Mouse (Mus musculus): Measurements from ENCODE around the gene Hoxc5. TPM values are rescaled to one million over a fixed set of nuclear protein-coding genes. Genes with fewer than 3 reads are reported as not detected.
A peak's percentile ranks its signal among the peaks of the same experiment; 100 is the strongest.

The Hoxc5 gene
- polyA plus RNA-seq, 1 experiment from 2014 or later: 0.53 TPM

- no peak overlapping the region for H3K9ac ChIP-seq (replicated peaks; ENCODE audit: low read length)
- H3K4me3 ChIP-seq (ENCODE audit: low read depth, low read length): no peak overlapping the region
- H3K4me2 ChIP-seq (ENCODE audit: low read depth, low read length): no peak overlapping the region
- H3K27ac ChIP-seq (replicated peaks; ENCODE audit: low read depth, low read length): no peak overlapping the region
- peaks cover 92% of the 10 kb centered on the region for H3K27me3 ChIP-seq (ENCODE audit: control insufficient read depth, insufficient read depth, low read length)
- WGBS: under 1% methylated on average over 26 of the region's 26 CpGs
- H3K4me1 ChIP-seq (ENCODE audit: control insufficient read depth, insufficient read depth, low read length): no peaks in the 10 kb centered on the region
- ATAC-seq (replicated peaks; ENCODE audit: insufficient number of reproducible peaks, low FRiP score, low TSS enrichment, low read depth) (no peak), DNase-seq (ENCODE audit: low spot score) (no peak)
- no peaks in the 10 kb centered on the region for H3K9me3 ChIP-seq (replicated peaks; ENCODE audit: control insufficient read depth, low read length)
- no peaks in the 10 kb centered on the region for H3K36me3 ChIP-seq (replicated peaks; ENCODE audit: control insufficient read depth, insufficient read depth, low read depth, low read length)
These were observed 65.7 kb downstream of the Hoxc5 start for GRCm38 (mm10) chr15:103032646-103033575.

- Histone ChIP-seq H3K9me3 (replicated peaks; ENCODE audit: control insufficient read depth, low read length) (no peaks in the 10 kb centered on the region), H3K4me1 (ENCODE audit: control insufficient read depth, insufficient read depth, low read length) (no peaks in the 10 kb centered on the region), H3K36me3 (replicated peaks; ENCODE audit: control insufficient read depth, insufficient read depth, low read depth, low read length) (no peaks in the 10 kb centered on the region), H3K9ac (replicated peaks; ENCODE audit: low read length) (no peak overlapping the region), H3K27ac (replicated peaks; ENCODE audit: low read depth, low read length) (no peak overlapping the region), H3K27me3 (ENCODE audit: control insufficient read depth, insufficient read depth, low read length) (peaks cover 92% of the 10 kb centered on the region), H3K4me3 (ENCODE audit: low read depth, low read length) (peak overlapping the region; percentile 7; the same call in 1 of the 2 replicates), H3K4me2 (ENCODE audit: low read depth, low read length) (no peak overlapping the region)
- ATAC-seq (replicated peaks; ENCODE audit: insufficient number of reproducible peaks, low FRiP score, low TSS enrichment, low read depth) (no peak), DNase-seq (ENCODE audit: low spot score) (no peak)
- WGBS: under 1% methylated on average over 24 of the region's 24 CpGs
These were observed 67.0 kb downstream of the Hoxc5 start for GRCm38 (mm10) chr15:103034043-103034806.

- H3K36me3 ChIP-seq (replicated peaks; ENCODE audit: control insufficient read depth, insufficient read depth, low read depth, low read length): no peaks in the 10 kb centered on the region
- H3K4me2 ChIP-seq (ENCODE audit: low read depth, low read length): no peak overlapping the region
- no peak overlapping the region for H3K27ac ChIP-seq (replicated peaks; ENCODE audit: low read depth, low read length)
- H3K9me3 ChIP-seq (replicated peaks; ENCODE audit: control insufficient read depth, low read length): no peaks in the 10 kb centered on the region
- peak overlapping the region; percentile 7; the same call in 1 of the 2 replicates for H3K4me3 ChIP-seq (ENCODE audit: low read depth, low read length)
- DNase-seq (ENCODE audit: low spot score) (no peak), ATAC-seq (replicated peaks; ENCODE audit: insufficient number of reproducible peaks, low FRiP score, low TSS enrichment, low read depth) (no peak)
- peaks cover 93% of the 10 kb centered on the region for H3K27me3 ChIP-seq (ENCODE audit: control insufficient read depth, insufficient read depth, low read length)
- no peaks in the 10 kb centered on the region for H3K4me1 ChIP-seq (ENCODE audit: control insufficient read depth, insufficient read depth, low read length)
- no peak overlapping the region for H3K9ac ChIP-seq (replicated peaks; ENCODE audit: low read length)
- WGBS: 1% methylated on average over 34 of the region's 34 CpGs
These were observed 67.7 kb downstream of the Hoxc5 start for GRCm38 (mm10) chr15:103034807-103035547.

GRCm38 (mm10) chr15:103035548-103035881 is 68.3 kb downstream of the Hoxc5 start:
- DNase-seq (ENCODE audit: low spot score): no peak
- H3K4me2 ChIP-seq (ENCODE audit: low read depth, low read length): no peak overlapping the region
- no peak for ATAC-seq (replicated peaks; ENCODE audit: insufficient number of reproducible peaks, low FRiP score, low TSS enrichment, low read depth)

GRCm38 (mm10) chr15:103037579-103037978 is 70.3 kb downstream of the Hoxc5 start:
- Histone ChIP-seq H3K27ac (replicated peaks; ENCODE audit: low read depth, low read length) (no peak overlapping the region), H3K27me3 (ENCODE audit: control insufficient read depth, insufficient read depth, low read length) (peaks cover 96% of the 10 kb centered on the region), H3K36me3 (replicated peaks; ENCODE audit: control insufficient read depth, insufficient read depth, low read depth, low read length) (no peaks in the 10 kb centered on the region), H3K9me3 (replicated peaks; ENCODE audit: control insufficient read depth, low read length) (no peaks in the 10 kb centered on the region), H3K4me3 (ENCODE audit: low read depth, low read length) (no peak overlapping the region), H3K4me2 (ENCODE audit: low read depth, low read length) (no peak overlapping the region), H3K9ac (replicated peaks; ENCODE audit: low read length) (no peak overlapping the region), H3K4me1 (ENCODE audit: control insufficient read depth, insufficient read depth, low read length) (no peaks in the 10 kb centered on the region)
- DNase-seq (ENCODE audit: low spot score): no peak
- ATAC-seq (replicated peaks; ENCODE audit: insufficient number of reproducible peaks, low FRiP score, low TSS enrichment, low read depth): no peak
- WGBS: 17% methylated on average over 1 of the region's 1 CpGs

More at GRCm38 (mm10) chr15:103035548-103035881, 68.3 kb downstream of the Hoxc5 start:
- Histone ChIP-seq H3K4me1 (ENCODE audit: control insufficient read depth, insufficient read depth, low read length) (no peaks in the 10 kb centered on the region), H3K27ac (replicated peaks; ENCODE audit: low read depth, low read length) (no peak overlapping the region), H3K4me3 (ENCODE audit: low read depth, low read length) (no peak overlapping the region), H3K9ac (replicated peaks; ENCODE audit: low read length) (no peak overlapping the region), H3K36me3 (replicated peaks; ENCODE audit: control insufficient read depth, insufficient read depth, low read depth, low read length) (no peaks in the 10 kb centered on the region), H3K27me3 (ENCODE audit: control insufficient read depth, insufficient read depth, low read length) (peaks cover 93% of the 10 kb centered on the region), H3K9me3 (replicated peaks; ENCODE audit: control insufficient read depth, low read length) (no peaks in the 10 kb centered on the region)
- WGBS: 0% methylated on average over 14 of the region's 14 CpGs

GRCm38 (mm10) chr15:103038701-103039480 is 71.6 kb downstream of the Hoxc5 start:
- H3K9me3 ChIP-seq (replicated peaks; ENCODE audit: control insufficient read depth, low read length): no peaks in the 10 kb centered on the region
- H3K4me1 ChIP-seq (ENCODE audit: control insufficient read depth, insufficient read depth, low read length): no peaks in the 10 kb centered on the region
- WGBS: 8% methylated on average over 10 of the region's 10 CpGs
- ATAC-seq (replicated peaks; ENCODE audit: insufficient number of reproducible peaks, low FRiP score, low TSS enrichment, low read depth): no peak
- DNase-seq (ENCODE audit: low spot score): peak; percentile 0
- no peak overlapping the region for H3K4me3 ChIP-seq (ENCODE audit: low read depth, low read length)
- no peak overlapping the region for H3K27ac ChIP-seq (replicated peaks; ENCODE audit: low read depth, low read length)
- no peak overlapping the region for H3K4me2 ChIP-seq (ENCODE audit: low read depth, low read length)
- H3K36me3 ChIP-seq (replicated peaks; ENCODE audit: control insufficient read depth, insufficient read depth, low read depth, low read length): no peaks in the 10 kb centered on the region
- peaks cover 92% of the 10 kb centered on the region for H3K27me3 ChIP-seq (ENCODE audit: control insufficient read depth, insufficient read depth, low read length)
- H3K9ac ChIP-seq (replicated peaks; ENCODE audit: low read length): no peak overlapping the region

- H3K27ac ChIP-seq (replicated peaks; ENCODE audit: low read depth, low read length): no peak overlapping the region
- no peak overlapping the region for H3K4me3 ChIP-seq (ENCODE audit: low read depth, low read length)
- no peaks in the 10 kb centered on the region for H3K9me3 ChIP-seq (replicated peaks; ENCODE audit: control insufficient read depth, low read length)
- peak; percentile 0 for DNase-seq (ENCODE audit: low spot score)
- H3K4me2 ChIP-seq (ENCODE audit: low read depth, low read length): no peak overlapping the region
- H3K36me3 ChIP-seq (replicated peaks; ENCODE audit: control insufficient read depth, insufficient read depth, low read depth, low read length): no peaks in the 10 kb centered on the region
- H3K27me3 ChIP-seq (ENCODE audit: control insufficient read depth, insufficient read depth, low read length): peaks cover 88% of the 10 kb centered on the region
- H3K9ac ChIP-seq (replicated peaks; ENCODE audit: low read length): no peak overlapping the region
- WGBS: 3% methylated on average over 3 of the region's 3 CpGs
- no peak for ATAC-seq (replicated peaks; ENCODE audit: insufficient number of reproducible peaks, low FRiP score, low TSS enrichment, low read depth)
- no peaks in the 10 kb centered on the region for H3K4me1 ChIP-seq (ENCODE audit: control insufficient read depth, insufficient read depth, low read length)
These were observed 72.4 kb downstream of the Hoxc5 start for GRCm38 (mm10) chr15:103039609-103040008.

All from embryonic facial prominence, embryonic 11.5 days (tissue).